Mouse (Mus musculus) erythroblast, embryonic 14.5 days (primary cell): ENCODE results near the gene Mindy4.

ENCODE experiments used
- GATA1 ChIP-seq: IDR thresholded peaks from 2 replicates; pipeline ENCODE4 v1.6.1; 2012; ENCODE audit warnings: low read length, inconsistent platforms, mixed read lengths
- TAL1 ChIP-seq: IDR thresholded peaks from 3 replicates; pipeline ENCODE4 v1.6.1; 2012; ENCODE audit warnings: low read length, inconsistent platforms, mixed read lengths

DNA sequence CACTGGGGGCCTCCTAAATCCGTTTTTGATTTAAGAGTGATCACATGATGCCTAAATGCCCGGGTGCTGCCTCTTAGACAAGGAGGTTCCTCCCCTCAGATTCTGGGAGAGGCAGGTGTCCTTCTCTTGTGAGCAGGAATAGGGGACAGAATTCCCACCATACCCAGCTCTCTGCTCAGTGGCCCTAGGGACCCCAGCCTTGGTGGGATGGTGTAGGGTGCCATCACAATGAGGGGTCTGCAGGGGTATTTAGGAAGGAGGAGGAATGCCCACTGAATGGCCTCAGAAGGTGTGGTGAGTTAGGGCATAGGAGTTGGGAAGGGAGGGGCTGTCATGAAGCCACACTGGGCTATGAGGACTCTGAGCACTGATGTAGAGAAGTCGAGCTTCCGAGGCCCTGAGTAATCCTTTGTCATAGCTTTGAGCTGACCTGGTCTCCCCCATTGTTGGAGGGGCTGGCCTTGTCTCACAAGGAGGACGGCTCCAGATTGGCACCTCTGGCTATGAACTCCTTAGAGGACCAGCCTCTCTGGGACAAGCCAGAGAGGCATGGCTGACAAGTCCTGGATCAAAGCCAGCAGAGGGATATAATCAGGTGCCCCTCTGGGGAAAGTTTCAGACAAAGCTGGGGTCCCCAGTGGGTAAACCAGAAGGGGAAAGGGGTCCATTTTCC is 129.1 kb downstream of the Mindy4 start:
- TF ChIP-seq GATA1 = no peak
- TF ChIP-seq TAL1 = no peak
